Mouse (Mus musculus) liver, adult 10 weeks (tissue): ENCODE data around the gene Agtrap. TPM values are rescaled to one million over a fixed set of nuclear protein-coding genes. Genes with fewer than 3 reads are reported as not detected.

Experiments used
- polyA plus RNA-seq: library from polyadenylated mRNA; stranded (reverse); fragments of 350-450 nt; fragmentation: Illumina TruSeq; extraction: RNeasy Lipid Tissue Mini Kit (QIAGEN cat#74804); gene quantifications from one replicate; pipeline ENCODE4 v1.2.3, GENCODE M21; 2014; ENCODE audit warnings: low read depth, low replicate concordance

Gene Agtrap
- polyA plus RNA-seq, result 1.2 TPM

DNA sequence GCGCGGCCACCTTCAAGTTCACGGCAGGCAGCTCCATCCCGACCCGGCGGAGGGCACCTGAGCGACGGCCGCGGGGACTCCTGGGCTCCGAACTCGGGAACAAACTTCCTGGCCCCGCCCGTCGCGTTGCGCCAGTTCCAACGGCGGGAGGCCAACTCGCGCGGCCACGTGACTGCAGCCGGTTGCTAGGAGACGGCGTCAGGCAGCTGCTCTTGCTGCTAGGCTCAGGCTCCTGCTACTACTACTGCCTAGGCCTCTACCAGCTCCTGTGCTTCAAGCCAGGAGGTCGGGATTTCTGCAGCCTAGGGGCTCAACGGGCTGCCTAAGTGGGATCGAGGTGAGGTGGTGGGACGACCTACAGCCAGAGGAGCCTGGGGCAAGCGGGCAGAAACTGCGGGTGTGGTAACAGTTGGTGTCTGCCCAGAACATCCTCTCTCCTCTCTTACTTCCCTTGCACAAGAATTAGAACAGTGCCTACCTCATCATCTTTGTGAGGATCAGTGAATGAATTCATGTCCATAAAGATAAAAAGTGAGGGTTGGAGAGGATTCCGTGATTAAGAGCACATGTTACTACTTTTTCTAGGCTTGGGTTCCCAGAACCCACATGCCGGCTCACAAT lies at the start of gene Agtrap:
Gene Agtrap (minus strand): TSS at position 125 of the 621 bp plus-strand sequence.

DNA sequence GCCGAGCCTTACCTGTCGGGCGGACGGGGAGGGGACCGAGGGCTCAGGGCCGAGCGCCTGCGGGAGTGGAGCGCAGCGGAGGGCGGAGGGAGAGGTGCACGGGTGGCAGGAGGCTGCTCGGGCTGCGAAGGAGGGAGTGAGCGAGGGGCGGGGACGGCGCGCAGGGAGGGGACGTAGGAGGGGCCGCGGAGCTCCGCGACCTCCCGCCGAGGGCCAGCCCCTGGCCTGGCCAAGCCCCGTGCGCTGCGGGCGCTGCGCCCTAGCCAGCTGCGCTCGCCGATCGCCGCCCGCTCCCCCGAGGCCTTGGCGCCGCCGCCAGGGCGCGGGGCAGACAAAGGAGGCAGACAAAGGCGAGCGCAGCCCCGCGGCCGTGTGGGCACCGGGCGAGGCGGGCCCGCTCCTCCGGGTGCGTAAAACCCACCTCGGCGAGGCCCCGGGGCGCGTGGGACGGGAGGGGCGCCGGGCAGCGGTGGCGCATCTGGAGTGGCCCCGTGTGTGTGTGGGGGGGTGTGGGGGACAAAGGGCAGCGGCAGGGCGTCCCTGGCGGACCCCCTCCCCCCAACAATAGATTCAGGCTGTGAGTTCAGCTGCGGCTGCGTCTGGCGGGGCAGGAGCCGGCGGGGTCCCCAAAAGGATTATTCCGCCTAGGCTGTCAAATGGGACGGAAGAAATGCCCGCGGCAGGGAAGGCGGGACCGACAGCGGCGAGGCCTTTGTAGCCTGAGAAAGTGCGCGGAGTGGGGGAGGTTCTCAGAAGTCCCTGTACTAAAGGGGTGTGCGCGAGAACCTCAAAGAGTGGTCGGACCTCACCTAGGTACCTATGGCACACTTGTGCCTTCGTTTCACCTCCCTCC lies 43.0 kb upstream of the Agtrap start, which contains the start of gene Draxin:
Gene Draxin (minus strand): TSS at position 138 of the 853 bp plus-strand sequence.

DNA sequence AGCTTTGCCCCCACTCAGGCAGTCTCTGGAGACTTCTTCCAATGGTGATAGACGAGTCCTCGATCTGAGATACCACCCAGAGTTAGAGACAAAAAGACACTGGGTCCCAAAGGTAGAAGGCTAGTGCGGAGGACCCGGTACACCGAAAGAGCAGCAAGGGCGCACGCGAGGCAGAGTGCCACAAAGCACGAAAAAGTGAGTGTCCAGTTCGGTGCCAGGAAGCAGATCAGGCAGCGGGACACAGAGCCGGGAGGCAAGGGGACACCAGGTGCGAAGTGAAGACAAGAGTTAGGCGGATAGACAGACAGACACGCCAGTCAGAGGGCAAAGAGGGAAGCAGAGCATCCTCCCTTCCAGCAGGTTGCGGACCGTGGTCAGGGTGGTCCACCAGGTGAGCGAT lies 42.3 kb upstream of the Agtrap start, which contains the start of gene Mad2l2:
Gene Mad2l2 (plus strand): TSS at position 252 of the 400 bp plus-strand sequence.

DNA sequence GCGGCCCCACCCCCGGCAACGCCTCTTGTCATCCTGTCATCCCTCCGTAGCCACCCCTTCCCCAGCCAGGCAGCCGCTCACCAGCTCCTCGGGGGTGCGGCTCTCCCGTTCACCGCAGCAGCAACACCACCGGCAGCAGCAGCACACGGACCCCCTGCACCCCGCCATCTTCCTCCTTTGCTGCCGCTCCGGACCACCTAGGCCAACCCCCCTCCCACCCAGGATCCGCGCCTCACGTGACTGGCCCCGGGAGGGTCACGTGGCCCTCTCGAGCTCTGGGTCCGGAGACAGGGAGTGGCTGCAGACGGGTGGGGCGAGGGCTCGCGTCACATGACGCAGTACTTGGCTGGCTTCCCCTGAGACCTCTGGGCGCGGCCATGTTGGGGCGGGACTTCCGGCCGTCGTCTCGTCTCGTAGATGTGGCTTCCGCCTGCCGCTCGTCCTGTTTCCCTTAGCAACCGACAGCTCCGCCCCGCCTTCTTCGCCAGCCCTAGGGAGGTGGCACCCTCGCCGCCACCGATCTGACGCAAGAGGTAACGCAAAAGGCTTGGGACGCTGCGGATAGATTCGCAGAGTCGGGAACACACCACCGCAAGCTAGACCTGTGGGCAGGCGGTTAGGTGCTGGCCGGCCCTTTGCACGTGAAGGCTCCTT lies 49.1 kb downstream of the Agtrap start, which contains the start of the genes Clcn6 and Mthfr:
Gene Clcn6 (minus strand): TSS at position 222 of the 654 bp plus-strand sequence.
Gene Mthfr (plus strand): TSS at position 478 of the 654 bp plus-strand sequence.

Other genes starting within 250 kb of the Agtrap start
- 7.2 TPM for gene Zfp933, start 239.7 kb downstream of the Agtrap start, polyA plus RNA-seq
- gene Miip, start 219.2 kb downstream of the Agtrap start, polyA plus RNA-seq, result 1.6 TPM
- gene Fv1, start 219.1 kb downstream of the Agtrap start, polyA plus RNA-seq, result 2.4 TPM
- 21.5 TPM for gene Mfn2, start 183.3 kb downstream of the Agtrap start, polyA plus RNA-seq
- 3.8 TPM for gene Plod1, start 151.3 kb downstream of the Agtrap start, polyA plus RNA-seq
- gene 2510039O18Rik, start 147.1 kb downstream of the Agtrap start, polyA plus RNA-seq, result 3.3 TPM
- not detected for gene Nppb, start 102.2 kb downstream of the Agtrap start, polyA plus RNA-seq
- not detected for gene Nppa, start 87.3 kb downstream of the Agtrap start, polyA plus RNA-seq
- gene Clcn6, start 49.2 kb downstream of the Agtrap start, polyA plus RNA-seq, result 1.1 TPM
- 2.1 TPM for gene Mthfr, start 49.0 kb downstream of the Agtrap start, polyA plus RNA-seq
- 7.5 TPM for gene Mad2l2, start 42.4 kb upstream of the Agtrap start, polyA plus RNA-seq
- not detected for gene Draxin, start 42.7 kb upstream of the Agtrap start, polyA plus RNA-seq
- gene Fbxo6, start 64.1 kb upstream of the Agtrap start, polyA plus RNA-seq, result 3.2 TPM
- gene Fbxo44, start 72.5 kb upstream of the Agtrap start, polyA plus RNA-seq, result 0.56 TPM
- not detected for gene Fbxo2, start 72.6 kb upstream of the Agtrap start, polyA plus RNA-seq
- not detected for gene Disp3, start 199.9 kb upstream of the Agtrap start, polyA plus RNA-seq